Mouse (Mus musculus) left cerebral cortex, adult 11 months (tissue): ENCODE measurements at regions not wholly inside any gene's neighbourhood (a gene's known extent, or its start where the extent isn't known, plus 50 kb on each side); places are given as distances from the start of the nearest gene placed in this dataset.
A peak's percentile ranks its signal among the peaks of the same experiment; 100 is the strongest.

ENCODE experiments used
- DNase-seq: peaks from one replicate; pipeline ENCODE4 v3.0.0; 2022; ENCODE audit warnings: low spot score

DNA sequence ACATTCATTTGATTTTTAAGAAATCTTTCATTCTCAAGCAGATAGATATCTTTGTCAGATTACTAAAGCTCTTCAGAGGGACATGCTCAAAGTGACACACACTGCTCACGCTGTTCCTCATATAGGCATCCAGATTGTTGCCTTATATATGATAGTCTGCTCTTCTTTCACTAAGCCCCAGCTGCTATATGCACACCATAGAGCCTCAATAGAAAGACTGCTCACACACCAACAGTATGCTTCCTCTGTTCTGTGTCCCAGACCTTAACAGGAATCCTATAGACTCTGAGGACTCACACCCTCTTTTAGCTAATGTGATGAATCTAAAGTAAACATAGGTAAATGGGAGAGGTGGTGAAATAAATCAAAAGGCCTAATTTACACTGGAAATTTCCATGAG, 561.8 kb downstream of the Smarca1 start:
- DNase-seq: no peak

- no peak for DNase-seq
These were observed 564.0 kb downstream of the Smarca1 start for GRCm38 (mm10) chrX:47328817-47329216.

GRCm38 (mm10) chrX:47315810-47316209, 577.0 kb downstream of the Smarca1 start:
- no peak for DNase-seq

- DNase-seq: no peak
These were observed 585.6 kb downstream of the Smarca1 start for GRCm38 (mm10) chrX:47307140-47307539.

GRCm38 (mm10) chrX:47303547-47303946, 589.2 kb downstream of the Smarca1 start:
- DNase-seq: no peak

- DNase-seq: peak; percentile 1
These were observed 600.1 kb downstream of the Smarca1 start for GRCm38 (mm10) chrX:47292548-47293147.
